Mouse (Mus musculus): ENCODE measurements around the gene Hspb1.

The Hspb1 gene

DNA sequence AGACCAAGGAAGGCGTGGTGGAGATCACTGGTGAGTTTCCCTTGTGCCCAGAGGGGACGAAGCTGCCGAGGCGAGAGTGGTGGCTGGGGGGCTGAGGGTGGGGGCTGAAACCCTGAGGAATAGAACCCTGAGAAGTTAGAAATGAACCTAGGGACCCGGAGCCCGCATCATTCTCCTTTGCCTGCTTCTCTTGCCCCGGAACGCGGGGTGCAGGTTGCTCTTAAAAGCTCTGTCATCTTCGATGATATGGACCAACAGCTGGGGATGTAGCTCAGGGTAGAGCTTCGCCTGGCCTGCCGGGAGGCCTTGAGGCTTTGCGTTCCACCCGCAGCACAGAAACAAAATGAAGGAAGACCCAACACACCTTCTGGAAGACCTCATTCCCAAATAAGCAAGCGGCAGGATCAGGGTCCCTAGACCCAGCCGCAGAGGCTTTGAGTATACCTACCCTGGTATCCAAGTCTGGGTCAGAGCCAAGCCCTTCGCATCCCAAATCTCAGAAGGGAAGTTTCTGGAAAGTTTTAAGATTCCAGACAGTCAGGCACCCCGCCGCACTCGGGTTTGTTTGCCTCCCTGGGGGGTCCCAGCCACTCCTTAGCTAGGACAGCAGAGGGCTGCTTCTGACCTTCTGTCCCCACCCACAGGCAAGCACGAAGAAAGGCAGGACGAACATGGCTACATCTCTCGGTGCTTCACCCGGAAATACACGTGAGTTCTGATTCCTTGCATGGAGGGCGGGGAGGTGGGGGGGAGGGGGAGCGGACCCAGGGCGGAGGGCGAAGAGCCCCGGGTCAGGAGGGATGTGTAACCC is 891 bp downstream of the Hspb1 start:
- DNase-seq: no peak

DNA sequence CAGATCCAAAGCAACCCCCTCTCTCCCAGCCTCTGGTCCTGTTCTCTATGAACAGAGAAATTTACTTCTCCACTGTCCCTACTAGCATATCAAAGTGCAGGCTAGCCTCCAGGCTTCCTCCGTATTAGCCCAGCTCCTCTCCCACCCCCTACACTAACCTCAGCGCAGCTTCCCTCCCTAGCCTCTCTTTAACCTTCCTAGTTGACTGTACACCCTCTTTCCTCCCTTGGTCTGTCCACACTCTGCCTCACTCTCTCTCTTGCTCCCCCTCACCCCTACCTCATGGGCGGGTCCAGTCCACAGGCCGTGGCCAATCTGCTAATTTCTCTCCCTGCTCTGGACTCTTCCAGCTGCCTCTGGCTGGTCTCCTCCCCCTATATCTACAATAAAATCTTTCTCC is 2.6 kb downstream of the Hspb1 start:
- DNase-seq: no peak

DNA sequence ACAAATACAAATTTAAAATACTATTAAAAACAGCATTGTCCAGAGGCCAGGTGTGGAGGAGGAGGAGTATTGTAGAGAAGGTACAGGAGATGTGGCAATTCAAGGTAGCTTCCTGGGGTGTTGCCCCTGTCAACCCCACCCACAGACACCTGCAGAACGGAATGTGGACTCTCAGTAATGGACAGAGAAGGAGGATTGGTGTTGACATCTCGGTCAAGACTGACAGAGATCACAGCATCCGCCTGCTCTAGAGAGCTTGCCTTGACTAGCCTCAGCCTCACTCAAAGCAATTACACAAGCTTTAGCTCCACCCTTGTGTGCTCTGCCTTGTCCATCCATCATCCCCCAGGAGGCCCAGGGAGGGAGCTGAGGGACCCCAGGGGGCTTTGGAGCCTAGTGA is 3.2 kb downstream of the Hspb1 start:
- no peak for DNase-seq

DNA sequence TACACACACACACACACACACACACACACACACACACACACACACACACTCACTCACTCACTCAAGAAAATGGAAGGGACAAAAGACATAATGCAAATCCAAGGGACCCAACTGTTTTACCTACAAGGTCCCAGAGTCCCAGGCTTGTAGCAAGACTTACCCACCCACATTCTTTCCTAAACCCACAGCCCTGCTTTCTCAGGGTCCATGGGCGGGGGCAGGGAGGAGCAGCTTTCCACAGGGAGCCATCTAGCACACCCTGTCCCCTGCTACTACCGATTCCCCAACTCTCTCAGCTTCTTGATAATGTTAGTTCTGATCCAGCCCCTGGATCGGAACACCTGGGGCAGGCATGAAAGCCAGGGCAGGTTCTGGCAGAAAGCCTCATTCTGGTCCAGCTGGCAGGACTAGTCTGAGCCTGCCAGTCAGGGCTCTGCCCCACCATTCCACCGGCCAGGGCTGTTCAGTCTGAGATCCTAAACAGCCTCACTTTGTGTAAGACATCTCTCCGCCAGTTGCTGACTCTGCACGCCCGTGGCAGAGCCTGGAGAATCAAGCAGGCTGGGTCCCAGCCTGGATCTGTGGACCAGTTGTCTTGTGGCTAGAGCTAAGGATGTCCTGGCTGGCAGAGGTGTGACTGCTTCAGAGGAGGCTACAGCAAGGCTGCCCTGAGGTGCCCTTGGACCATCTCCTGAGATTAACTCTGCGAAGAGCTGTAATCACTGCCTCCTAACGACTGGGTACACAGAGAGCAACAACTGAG is 5.1 kb downstream of the Hspb1 start:
- DNase-seq: no peak

DNA sequence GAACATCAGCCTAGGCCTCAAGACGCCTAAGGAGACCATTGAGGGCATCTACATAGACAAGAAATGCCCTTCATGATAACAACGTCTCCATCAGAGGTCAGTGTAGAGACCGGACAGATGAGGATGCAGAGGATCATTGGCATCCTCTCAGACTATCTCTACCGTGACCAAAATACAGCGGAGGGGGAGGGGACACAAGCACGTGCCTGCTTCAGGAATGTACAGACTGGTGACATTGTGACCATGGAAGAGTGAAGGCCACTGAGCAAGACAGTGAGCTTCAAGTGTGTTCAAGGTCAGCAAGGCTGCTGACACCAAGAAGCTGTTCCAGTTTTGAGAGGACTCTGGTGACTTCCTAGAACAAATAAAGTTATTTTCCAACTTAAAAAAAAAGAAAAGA is 7.2 kb downstream of the Hspb1 start:
- no peak for DNase-seq

DNA sequence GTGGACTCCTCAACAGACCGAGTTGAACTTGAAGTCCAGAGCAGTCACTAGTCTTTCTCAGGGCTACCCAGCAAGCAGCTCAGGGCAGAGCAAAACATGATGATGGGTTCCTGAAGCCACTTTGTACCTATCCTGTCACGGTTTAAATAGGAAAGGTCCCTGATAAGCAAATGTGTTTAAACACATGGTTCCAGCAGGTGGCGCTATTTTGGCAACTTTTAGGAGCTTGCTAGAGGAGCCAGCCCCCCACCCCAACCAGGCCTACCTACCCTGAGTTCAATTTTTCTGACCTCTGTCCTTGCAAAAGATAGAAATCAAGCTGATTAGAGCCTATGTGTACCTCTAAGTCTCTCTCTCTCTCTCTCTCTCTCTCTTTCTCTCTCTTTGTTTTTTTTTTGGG is 10.3 kb downstream of the Hspb1 start:
- peak; percentile 75 to 83 for DNase-seq

DNA sequence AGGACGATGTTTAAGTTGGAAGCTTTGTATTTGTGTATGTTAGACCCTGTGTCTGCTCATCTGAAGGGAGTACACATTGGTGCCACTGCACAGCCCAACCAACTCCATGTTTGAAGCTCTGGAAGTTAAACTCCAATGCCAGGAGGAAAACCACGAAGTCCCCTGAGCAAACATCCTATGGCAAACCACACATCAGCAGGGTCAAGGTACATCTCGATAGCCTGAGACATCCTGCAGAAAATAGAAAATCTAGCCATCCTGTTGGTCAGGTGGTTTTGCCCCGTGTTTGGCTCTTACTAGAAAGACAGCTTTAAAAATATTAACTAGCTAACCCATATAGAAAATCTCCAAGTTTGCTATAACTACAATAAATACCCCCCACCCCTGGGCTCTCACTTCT is 11.3 kb downstream of the Hspb1 start:
- no peak for DNase-seq

DNA sequence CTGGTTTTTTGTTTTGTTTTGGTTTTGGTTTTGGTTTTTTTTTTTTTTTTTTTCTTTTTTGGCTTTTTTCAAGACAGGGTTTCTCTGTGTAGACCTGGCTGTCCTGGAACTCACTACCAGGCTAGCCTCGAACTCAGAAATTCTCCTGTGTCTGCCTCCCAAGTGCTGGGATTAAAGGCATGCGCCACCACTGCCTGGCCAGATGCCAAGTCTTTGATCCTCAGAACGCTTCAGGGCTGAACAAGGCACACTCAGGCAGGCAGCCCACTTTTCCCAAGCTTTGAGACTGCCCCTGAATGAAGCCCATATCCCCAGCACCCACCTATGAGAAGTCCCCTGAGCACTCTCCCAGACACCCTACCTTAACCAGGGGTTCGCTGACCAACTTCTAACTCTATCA is 12.1 kb downstream of the Hspb1 start:
- DNase-seq: no peak

DNA sequence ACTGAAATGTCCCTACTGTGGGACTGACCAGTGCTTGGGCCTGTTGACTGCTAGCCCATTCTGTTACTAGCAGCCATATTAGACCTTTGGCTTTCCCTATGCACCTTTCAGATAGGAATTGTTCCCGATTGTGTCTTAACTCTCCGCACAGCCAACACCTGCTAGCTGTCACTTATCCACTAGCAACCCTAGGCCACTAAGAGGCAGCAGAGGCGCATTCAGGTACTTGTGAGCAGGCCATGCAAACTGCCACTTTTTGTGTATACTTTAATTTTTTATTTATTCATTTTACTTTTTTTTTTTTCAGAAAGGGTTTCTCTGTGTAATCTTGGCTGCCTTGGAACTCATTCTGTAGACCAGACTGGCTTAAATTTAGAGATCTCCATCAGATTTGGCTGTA is 13.0 kb downstream of the Hspb1 start:
- no peak for DNase-seq

DNA sequence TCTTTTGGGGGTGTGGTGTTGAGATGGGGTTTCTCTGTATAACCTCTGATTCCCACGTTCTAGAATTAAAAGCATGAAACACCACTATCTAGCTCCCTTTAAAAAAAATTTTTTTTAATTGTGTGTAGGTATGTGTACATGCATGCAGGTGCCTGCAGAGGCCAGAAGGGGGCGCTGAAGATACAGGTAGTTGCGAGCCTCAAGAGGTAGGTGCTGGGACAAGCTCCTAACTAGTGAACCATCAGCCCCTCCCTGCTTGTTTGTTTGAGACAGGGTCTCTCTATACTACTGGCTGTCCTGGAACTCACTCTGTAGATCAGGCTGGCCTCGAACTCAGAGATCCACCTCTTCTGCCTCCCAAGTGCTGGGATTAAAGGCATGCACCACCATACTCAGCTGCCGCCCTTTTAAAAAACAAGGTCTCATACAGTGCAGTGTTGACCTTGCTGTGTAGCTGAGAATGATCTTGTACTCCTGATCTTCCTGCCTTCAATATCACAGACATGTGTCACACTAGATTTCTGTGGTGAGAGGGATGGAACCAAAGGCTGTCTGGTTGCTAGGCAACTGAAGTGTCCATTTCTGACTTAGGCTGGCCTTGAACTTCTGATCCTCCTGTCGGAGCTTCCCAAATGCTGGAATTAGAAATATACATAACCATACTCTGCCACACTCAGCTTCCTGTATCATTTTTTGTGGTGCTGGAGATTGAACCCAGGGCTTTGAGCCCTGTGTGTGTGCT is 13.8 kb downstream of the Hspb1 start:
- peak; percentile 47 to 58 for DNase-seq

DNA sequence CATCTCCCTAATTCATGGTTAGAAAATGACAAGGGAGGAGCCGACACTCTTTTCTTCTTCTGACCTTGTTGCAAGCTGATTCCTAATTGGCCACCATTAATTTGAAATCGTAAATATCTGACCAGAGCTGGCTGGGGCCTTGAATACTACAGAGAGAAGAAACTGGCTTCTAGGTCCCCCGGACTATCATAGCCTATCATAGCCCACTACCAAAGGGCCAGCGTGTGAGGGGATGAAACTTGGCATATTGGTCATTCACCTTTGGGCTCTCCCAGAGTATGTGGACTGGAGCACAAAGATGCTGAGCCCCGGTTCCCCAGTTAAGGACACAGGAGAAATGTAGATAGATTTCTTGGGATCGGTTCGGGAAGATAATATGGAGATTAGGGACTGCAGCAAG is 15.3 kb downstream of the Hspb1 start:
- no peak for DNase-seq

DNA sequence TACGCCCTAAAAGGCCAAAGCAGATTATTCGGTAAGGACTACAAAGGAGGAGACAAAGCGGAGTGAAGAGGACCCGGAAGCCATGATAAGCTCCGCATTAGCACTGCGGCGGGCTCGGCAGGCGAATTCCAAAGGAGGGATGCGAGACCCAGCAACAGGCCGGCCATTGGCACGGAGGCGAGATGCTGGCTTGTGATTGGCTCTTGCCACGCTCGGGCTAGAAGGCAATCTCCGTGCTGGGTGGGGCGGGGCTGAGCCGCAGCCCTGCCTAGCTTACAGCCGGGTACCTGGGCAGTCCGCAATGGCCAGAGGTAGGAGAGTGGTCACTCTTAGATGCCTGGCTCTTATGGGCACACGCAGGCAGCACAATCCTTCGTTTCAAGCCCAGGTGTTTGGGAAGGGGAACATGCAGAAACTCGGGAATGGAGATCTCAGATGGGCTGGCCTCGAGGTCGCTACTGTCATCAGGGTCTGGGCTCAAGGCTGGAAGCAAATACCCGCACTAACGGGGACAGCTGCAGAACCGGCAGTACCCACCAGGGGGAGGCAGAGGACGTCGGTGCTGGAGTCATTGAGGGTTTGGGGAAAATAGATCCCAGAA is 15.9 kb downstream of the Hspb1 start:
- peak; percentile 98 for DNase-seq

DNA sequence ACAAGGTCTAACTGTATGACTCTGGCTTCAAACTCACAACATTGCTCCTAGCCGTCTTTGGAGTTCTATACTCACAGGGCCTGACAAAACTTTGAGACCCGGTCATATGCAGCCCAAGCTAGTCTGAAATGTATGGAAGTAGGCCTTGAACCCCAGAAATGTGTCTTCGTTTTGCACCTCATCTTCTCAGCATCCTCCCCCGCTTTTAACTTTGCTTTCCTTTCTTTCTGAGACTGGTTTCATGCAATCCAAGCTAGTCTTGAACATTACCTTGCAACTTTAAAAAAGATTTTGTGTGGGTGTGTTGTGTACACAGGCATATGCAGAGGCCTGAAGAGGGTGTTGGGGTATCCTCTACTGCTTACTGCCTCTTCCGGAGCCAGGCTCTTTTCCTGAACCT is 16.5 kb downstream of the Hspb1 start:
- no peak for DNase-seq

DNA sequence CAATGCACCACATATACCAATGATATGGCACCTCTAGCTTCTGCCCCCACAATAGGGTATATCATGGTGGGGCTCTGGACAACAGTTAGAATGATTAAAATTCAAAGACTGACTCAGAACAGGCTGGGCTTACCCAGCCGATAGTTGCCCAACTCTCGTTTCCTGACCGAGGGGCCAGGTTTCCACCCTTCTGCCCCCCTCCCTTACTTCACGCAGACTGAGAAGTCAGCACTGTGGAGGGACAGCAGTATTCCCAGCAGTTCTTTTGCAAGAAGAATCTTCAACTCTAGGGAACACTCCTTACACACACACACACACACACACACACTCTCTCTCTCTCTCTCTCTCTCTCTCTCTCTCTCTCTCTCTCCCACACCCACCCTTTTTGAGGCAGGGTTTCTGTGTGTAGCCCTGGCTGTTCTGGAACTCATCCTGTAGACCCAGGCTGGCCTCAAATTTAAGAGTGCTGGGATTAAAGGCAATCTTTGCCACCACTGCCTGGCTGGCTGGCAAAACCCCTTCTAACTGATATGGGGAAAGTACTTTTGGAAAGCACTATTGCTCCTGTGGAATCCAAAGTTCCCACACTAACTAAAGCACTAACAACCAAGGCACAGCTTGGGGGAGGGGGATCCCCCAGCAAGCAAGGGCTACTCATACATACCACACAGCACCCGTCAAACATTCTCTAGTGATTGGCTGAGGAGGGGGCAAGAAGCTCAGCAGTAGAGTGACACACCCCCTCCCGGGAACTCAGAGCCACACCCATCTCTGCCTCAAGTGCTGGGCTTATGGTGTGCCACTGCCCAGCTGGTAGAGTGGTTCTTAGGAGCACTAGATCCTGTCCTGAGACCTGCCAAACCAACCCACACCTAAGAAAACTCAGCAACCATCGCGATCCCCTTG is 17.9 kb downstream of the Hspb1 start:
- DNase-seq: no peak

DNA sequence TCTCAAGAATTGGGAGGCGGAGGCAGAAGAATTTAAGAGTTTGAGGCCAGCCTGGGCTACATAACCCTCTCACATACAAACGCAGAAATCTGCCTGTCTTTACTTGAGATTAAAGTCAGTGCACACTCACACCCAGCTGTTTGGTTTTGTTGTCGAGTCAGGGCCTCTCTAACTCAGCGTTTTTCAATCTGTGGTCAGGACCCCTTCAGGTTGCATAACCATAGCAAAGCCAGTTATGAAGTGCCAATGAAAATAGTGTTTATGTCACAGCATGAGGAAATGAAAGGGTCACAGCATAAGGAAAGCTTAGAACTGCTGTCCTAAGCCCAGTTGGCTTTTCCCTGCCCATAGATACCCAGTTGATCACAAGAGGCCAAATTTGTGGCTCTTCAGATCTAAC is 19.1 kb downstream of the Hspb1 start:
- DNase-seq: no peak

DNA sequence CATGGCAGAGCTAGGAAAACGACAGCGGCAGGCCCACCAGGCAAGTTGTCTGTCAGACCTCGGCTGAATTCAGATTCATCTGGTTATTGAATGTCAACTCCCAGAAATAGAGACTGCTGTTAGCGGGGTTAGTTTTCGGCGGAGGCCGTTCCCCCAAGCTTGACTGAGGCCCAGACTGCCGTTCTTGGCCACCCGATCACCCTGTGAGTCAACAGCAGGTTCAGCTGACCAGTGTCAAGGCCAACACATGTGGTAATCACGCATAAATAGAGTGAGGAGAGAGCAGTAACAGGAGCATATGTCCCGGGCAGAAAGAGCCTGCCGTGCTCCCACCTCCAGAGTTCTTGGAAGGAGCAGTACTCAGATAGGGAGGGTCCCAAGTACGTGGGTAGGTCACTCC is 19.5 kb downstream of the Hspb1 start:
- no peak for DNase-seq

DNA sequence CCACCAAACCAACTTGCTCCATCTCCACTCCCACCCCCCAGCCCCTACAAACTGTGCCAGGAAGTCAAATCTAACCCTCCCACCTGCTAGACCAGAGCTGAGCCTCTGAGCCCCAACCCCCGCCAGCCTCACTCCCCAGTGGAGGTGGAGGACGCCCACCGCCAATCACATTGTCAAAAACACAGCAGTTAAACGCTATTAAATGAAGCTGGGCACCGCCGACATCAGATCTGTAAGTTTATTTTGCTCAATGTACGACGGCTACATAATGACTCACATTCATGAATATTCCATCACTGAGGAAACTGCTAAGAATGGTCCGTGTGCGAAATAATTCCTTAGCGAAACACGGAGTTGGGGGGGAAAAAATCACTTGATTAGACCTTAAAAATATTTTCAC is 20.5 kb downstream of the Hspb1 start:
- DNase-seq: no peak

DNA sequence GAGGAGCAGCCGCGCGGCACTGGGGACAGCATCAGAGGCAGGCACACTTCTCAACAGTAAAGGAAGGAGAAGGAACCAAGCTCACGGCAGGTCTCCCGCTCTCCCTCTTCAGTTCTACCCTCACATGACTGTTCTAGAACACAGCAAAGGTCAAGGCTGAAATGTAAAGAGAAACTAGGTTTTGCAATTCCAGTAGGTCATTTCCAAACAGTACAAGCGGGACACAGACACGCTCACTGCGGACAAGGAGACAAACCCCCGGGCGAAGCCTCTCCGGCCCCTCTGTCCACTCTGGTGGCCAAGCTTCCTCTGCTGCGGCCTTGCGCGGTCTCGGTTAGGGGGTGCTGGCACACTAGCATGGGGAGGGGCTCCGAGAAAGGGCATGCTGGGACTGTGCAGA is 21.3 kb downstream of the Hspb1 start:
- no peak for DNase-seq

DNA sequence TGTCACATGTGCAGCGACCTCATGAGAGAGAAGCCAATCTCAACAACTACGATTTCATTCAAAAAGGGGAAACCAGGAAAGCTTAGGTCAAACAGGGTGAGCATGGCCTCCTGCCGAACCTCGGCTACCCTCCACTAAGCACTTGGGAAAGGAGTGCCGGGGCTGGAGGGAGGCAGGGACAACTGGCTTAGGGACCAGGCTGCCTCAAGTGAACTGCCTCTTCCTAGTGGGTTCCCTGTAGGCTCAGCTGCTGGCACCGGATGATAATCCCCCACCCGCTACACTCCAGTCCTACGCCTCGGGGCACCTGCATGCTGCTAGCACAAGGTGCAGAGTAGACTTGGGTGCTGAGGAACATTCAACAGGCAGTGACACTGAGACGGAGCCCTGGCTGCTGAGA is 21.9 kb downstream of the Hspb1 start:
- no peak for DNase-seq

DNA sequence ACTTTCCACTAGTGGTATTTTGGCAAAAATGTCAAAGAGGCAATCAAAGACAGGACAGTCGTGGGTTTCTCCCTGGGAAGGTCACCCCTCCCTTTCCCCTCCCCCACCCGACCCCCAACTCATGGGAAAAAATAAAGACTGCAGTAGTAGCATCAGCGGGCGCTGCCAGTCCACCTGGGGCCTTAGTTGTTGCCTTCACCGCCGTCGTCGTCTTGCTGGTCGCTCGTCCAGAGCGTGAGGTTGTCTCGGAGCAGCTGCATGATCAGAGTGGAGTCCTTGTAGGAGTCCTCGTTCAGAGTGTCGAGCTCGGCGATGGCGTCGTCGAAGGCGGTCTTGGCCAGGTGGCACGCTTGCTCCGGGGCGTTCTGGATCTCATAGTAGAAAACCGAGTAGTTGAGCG is 23.1 kb downstream of the Hspb1 start:
- no peak for DNase-seq

DNA sequence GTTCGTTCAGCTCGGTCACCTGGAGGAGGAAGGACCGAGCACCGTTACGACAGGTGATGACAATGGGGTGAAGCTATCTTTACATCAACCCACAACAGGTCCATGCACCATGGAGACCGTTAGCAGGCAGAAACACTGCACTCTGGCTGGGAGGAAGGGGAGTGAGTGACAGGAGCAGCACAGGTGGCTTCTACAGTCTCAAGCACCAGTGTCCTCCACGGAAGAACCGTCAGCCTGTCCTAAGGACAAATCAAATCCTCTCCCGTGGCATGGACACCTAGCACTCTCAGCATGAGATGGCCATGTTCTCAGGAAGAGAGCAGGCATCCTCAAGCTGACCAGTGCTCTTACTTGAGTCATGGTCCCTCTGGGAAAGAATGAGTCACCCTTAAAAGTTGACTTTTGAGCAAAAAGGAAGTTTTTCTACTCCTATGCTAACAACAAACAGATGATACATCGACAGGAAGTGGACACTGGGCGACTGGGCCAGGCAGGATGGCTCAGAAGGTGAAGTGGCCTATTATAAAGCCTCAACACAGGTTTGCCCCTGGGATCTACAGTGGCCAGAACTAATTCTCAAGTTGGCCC is 24.0 kb downstream of the Hspb1 start:
- no peak for DNase-seq

DNA sequence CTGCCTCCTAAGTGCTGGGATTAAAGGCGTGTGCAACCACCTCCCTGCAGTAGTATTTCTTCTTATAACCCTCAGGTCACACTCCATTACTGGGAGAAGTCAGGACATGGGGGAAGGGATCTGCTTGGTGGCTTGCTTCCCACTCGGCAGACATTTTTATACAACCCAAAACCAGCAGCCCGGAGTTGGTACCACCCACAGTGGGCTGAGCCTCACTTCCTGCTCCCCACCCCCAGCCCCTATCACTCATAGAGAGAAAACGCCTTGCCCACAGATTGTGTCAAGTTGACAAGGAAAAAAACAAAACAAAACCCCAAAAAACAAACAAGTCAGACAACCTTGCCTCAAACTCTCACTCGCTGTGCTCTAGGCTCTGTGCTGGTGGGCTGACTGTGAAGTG is 25.5 kb downstream of the Hspb1 start:
- no peak for DNase-seq
